Mouse (Mus musculus): ENCODE measurements around the gene Gm49358. TPM values are rescaled to one million over a fixed set of nuclear protein-coding genes. Genes with fewer than 3 reads are reported as not detected.

Gm49358 gene
- total and polyA plus RNA-seq, 3 experiments: 2.0 TPM; not detected in 2

- no peak overlapping the region for H3K27ac ChIP-seq (ENCODE audit: insufficient read depth, low read depth)
- TF ChIP-seq POLR2AphosphoS2 (IDR thresholded peaks at IDR 0.05; ENCODE audit: low read depth, low read length) (no peak), EP300 (IDR thresholded peaks at IDR 0.05; ENCODE audit: low read length) (no peak), SIN3A (IDR thresholded peaks at IDR 0.05; ENCODE audit: low read length) (no peak), SMC3 (IDR thresholded peaks at IDR 0.05; ENCODE audit: low read depth, low read length) (no peak), GABPA (IDR thresholded peaks at IDR 0.05; ENCODE audit: insufficient replicate concordance, low read depth, low read length) (no peak), UBTF (IDR thresholded peaks at IDR 0.05; ENCODE audit: low read depth, low read length) (no peak), MAZ (IDR thresholded peaks at IDR 0.05; ENCODE audit: low read depth, low read length) (no peak), HCFC1 (IDR thresholded peaks at IDR 0.05; ENCODE audit: low read depth, low read length) (no peak), ZNF384 (IDR thresholded peaks at IDR 0.05; ENCODE audit: low read depth, low read length) (no peak), TBP (conservative IDR thresholded peaks at IDR 0.05; ENCODE audit: low read depth, low read length) (no peak)
- in situ Hi-C loops (cut with MboI; ENCODE audit: low pct_ligation_motif_present, low pct_unique_long_range_greater_than_20kb, low sequenced_read_pairs) (no loop called here), dilution Hi-C loops (cut with MboI; ENCODE audit: extremely low pct_ligation_motif_present, extremely low pct_unique_long_range_greater_than_20kb, low sequenced_read_pairs) (no loop called here)
- H3K4me3 ChIP-seq (replicated peaks in 1 of 3; ENCODE audit: low read depth in 2 of 3, low read length in 2 of 3, poor library complexity in 1 of 3): no peak overlapping the region
- H3K79me2 ChIP-seq (replicated peaks; ENCODE audit: control insufficient read depth, extremely low read depth, insufficient read depth, poor library complexity, severe bottlenecking): no peaks in the 10 kb centered on the region
- H3K4me2 ChIP-seq (ENCODE audit: insufficient read depth, low read depth, poor library complexity, severe bottlenecking): no peak overlapping the region
- DNase-seq (ENCODE audit: extremely low read depth): no peak
- H3K27me3 ChIP-seq (replicated peaks): no peaks in the 10 kb centered on the region
- H3K9ac ChIP-seq (ENCODE audit: insufficient read depth, low read depth): no peak overlapping the region
- H3K9me3 ChIP-seq (replicated peaks; ENCODE audit: low read length): no peaks in the 10 kb centered on the region
- H3K36me3 ChIP-seq (replicated peaks in 1 of 2; ENCODE audit: control insufficient read depth in 1 of 2, insufficient read depth in 1 of 2, low read length in 1 of 2): no peaks in the 10 kb centered on the region
- H3K4me1 ChIP-seq (ENCODE audit: control insufficient read depth in 1 of 2, insufficient read depth in 2 of 2): no peaks in the 10 kb centered on the region; a peak in 1 of 4 replicates
Measured at GRCm38 (mm10) chr10:86872591-86872990, 108.8 kb downstream of the Gm49358 start.

- Histone ChIP-seq H3K27ac (ENCODE audit: insufficient read depth, low read depth) (no peak overlapping the region), H3K79me2 (replicated peaks; ENCODE audit: control insufficient read depth, extremely low read depth, insufficient read depth, poor library complexity, severe bottlenecking) (no peaks in the 10 kb centered on the region), H3K9me3 (replicated peaks; ENCODE audit: low read length) (no peaks in the 10 kb centered on the region), H3K4me3 (replicated peaks in 1 of 3; ENCODE audit: low read depth in 2 of 3, low read length in 2 of 3, poor library complexity in 1 of 3) (no peak overlapping the region), H3K9ac (ENCODE audit: insufficient read depth, low read depth) (no peak overlapping the region), H3K4me1 (ENCODE audit: control insufficient read depth in 1 of 2, insufficient read depth in 2 of 2) (no peaks in the 10 kb centered on the region), H3K36me3 (replicated peaks in 1 of 2; ENCODE audit: control insufficient read depth in 1 of 2, insufficient read depth in 1 of 2, low read length in 1 of 2) (no peaks in the 10 kb centered on the region), H3K4me2 (ENCODE audit: insufficient read depth, low read depth, poor library complexity, severe bottlenecking) (no peak overlapping the region), H3K27me3 (replicated peaks) (no peaks in the 10 kb centered on the region)
- in situ Hi-C loops (cut with MboI; ENCODE audit: low pct_ligation_motif_present, low pct_unique_long_range_greater_than_20kb, low sequenced_read_pairs): no loop called here
- TF ChIP-seq MXI1 (IDR thresholded peaks at IDR 0.05; ENCODE audit: low read depth, low read length) (no peak), GABPA (IDR thresholded peaks at IDR 0.05; ENCODE audit: insufficient replicate concordance, low read depth, low read length) (no peak), ELF1 (IDR thresholded peaks at IDR 0.05; ENCODE audit: low read depth, low read length) (no peak), SMC3 (IDR thresholded peaks at IDR 0.05; ENCODE audit: low read depth, low read length) (no peak), MAFK (IDR thresholded peaks at IDR 0.05; ENCODE audit: insufficient replicate concordance, low read length) (no peak)
- DNase-seq (ENCODE audit: extremely low read depth): no peak
- dilution Hi-C loops (cut with MboI; ENCODE audit: extremely low pct_ligation_motif_present, extremely low pct_unique_long_range_greater_than_20kb, low sequenced_read_pairs): no loop called here
Measured at GRCm38 (mm10) chr10:86878721-86879120, 114.9 kb downstream of the Gm49358 start.

All from CH12.LX (cell line).